Mouse (Mus musculus) naive thymus-derived CD4-positive, alpha-beta T cell, adult 2 months (primary cell): ENCODE data around the gene Enox1.

Source experiments
- DNase-seq: peaks from one replicate; pipeline ENCODE4 v3.0.0-alpha.2; 2011; ENCODE audit warnings: low read depth

Gene Enox1

GRCm38 (mm10) chr14:77196246-77196645, 39.7 kb downstream of the Enox1 start:
- no peak for DNase-seq

GRCm38 (mm10) chr14:77197414-77197915, 40.9 kb downstream of the Enox1 start:
- DNase-seq, result no peak

GRCm38 (mm10) chr14:77210889-77211288, 54.3 kb downstream of the Enox1 start:
- no peak for DNase-seq

GRCm38 (mm10) chr14:77213210-77213609, 56.6 kb downstream of the Enox1 start:
- no peak for DNase-seq

GRCm38 (mm10) chr14:77214848-77215247, 58.3 kb downstream of the Enox1 start:
- no peak for DNase-seq

- no peak for DNase-seq
Observed at GRCm38 (mm10) chr14:77225346-77225745, 68.8 kb downstream of the Enox1 start.

- DNase-seq, result no peak
Observed at GRCm38 (mm10) chr14:77238811-77239210, 82.2 kb downstream of the Enox1 start.

GRCm38 (mm10) chr14:77239360-77239759, 82.8 kb downstream of the Enox1 start:
- no peak for DNase-seq

- no peak for DNase-seq
Observed at GRCm38 (mm10) chr14:77246977-77247376, 90.4 kb downstream of the Enox1 start.

GRCm38 (mm10) chr14:77248426-77248825, 91.9 kb downstream of the Enox1 start:
- no peak for DNase-seq

- no peak for DNase-seq
Observed at GRCm38 (mm10) chr14:77248946-77249345, 92.4 kb downstream of the Enox1 start.

GRCm38 (mm10) chr14:77250652-77251238, 94.2 kb downstream of the Enox1 start:
- DNase-seq, result no peak

- no peak for DNase-seq
Observed at GRCm38 (mm10) chr14:77255201-77255600, 98.6 kb downstream of the Enox1 start.

- DNase-seq, result no peak
Observed at GRCm38 (mm10) chr14:77255711-77256110, 99.1 kb downstream of the Enox1 start.

GRCm38 (mm10) chr14:77256943-77257342, 100.4 kb downstream of the Enox1 start:
- DNase-seq, result no peak

GRCm38 (mm10) chr14:77257461-77257860, 100.9 kb downstream of the Enox1 start:
- DNase-seq, result no peak

GRCm38 (mm10) chr14:77258186-77258585, 101.6 kb downstream of the Enox1 start:
- DNase-seq, result no peak

- no peak for DNase-seq
Observed at GRCm38 (mm10) chr14:77259686-77260085, 103.1 kb downstream of the Enox1 start.

- DNase-seq, result no peak
Observed at GRCm38 (mm10) chr14:77260107-77260506, 103.5 kb downstream of the Enox1 start.

GRCm38 (mm10) chr14:77266805-77267771, 110.5 kb downstream of the Enox1 start:
- no peak for DNase-seq

- DNase-seq, result no peak
Observed at GRCm38 (mm10) chr14:77272248-77272930, 115.8 kb downstream of the Enox1 start.

GRCm38 (mm10) chr14:77272931-77273446, 116.4 kb downstream of the Enox1 start:
- no peak for DNase-seq
